Mouse (Mus musculus) midbrain, embryonic 15.5 days (tissue): ENCODE results near the gene Hspa2. TPM values are rescaled to one million over a fixed set of nuclear protein-coding genes. Genes with fewer than 3 reads are reported as not detected.

Source experiments
- ATAC-seq: fragments of 200-750 bp; cut with Nextera tagmentation; replicated peaks from 2 replicates; pipeline ENCODE4 v1.8.0; 2017; ENCODE audit warnings: moderate TSS enrichment
- H3K27ac ChIP-seq: fragments of 300-500 bp; sonication (generic); 2 replicates; pipeline ENCODE4 v1.5.1; 2015; ENCODE audit warnings: mild to moderate bottlenecking, inconsistent platforms
- H3K27me3 ChIP-seq: fragments of 300-500 bp; sonication (generic); replicated peaks from 2 replicates; pipeline ENCODE4 v1.6.1; 2015; ENCODE audit warnings: inconsistent platforms
- H3K36me3 ChIP-seq: fragments of 300-500 bp; sonication (generic); replicated peaks from 2 replicates; pipeline ENCODE4 v1.6.1; 2015; ENCODE audit warnings: inconsistent platforms
- H3K4me1 ChIP-seq: fragments of 300-500 bp; sonication (generic); 2 replicates; pipeline ENCODE4 v1.6.1; 2015; ENCODE audit warnings: inconsistent platforms
- H3K4me2 ChIP-seq: fragments of 300-500 bp; sonication (generic); 2 replicates; pipeline ENCODE4 v1.6.1; 2015; ENCODE audit warnings: inconsistent platforms, mild to moderate bottlenecking, moderate library complexity
- H3K4me3 ChIP-seq: fragments of 300-500 bp; sonication (generic); 2 replicates; pipeline ENCODE4 v1.5.1; 2015; ENCODE audit warnings: mild to moderate bottlenecking, inconsistent platforms
- H3K9ac ChIP-seq: fragments of 300-500 bp; sonication (generic); 2 replicates; pipeline ENCODE4 v1.6.1; 2015; ENCODE audit warnings: mild to moderate bottlenecking, inconsistent platforms
- H3K9me3 ChIP-seq: fragments of 300-500 bp; sonication (generic); 2 replicates; pipeline ENCODE4 v1.6.1; 2016; ENCODE audit warnings: inconsistent platforms
- WGBS: fragments of 180-500 bp; shearing (Covaris S2); methylation state at CpG from one replicate; pipeline ENCODE4 v1.1.7; 2015; ENCODE audit warnings: mixed read lengths; 5-methylcytosine and 5-hydroxymethylcytosine counted together
- polyA plus RNA-seq: library from polyadenylated mRNA; unstranded; fragments of >200 nt; fragmentation: Nextera tagmentation; extraction: Ambion mirVana; gene quantifications from 2 replicates; pipeline ENCODE4 v1.2.1, GENCODE M21; 2015

Hspa2 gene
- polyA plus RNA-seq, 1 experiment from 2014 or later = 5.5 TPM

- Histone ChIP-seq H3K4me1 (no peaks in the 10 kb centered on the region), H3K4me2 (no peak overlapping the region), H3K9me3 (no peaks in the 10 kb centered on the region), H3K36me3 (no peaks in the 10 kb centered on the region), H3K27ac (no peak overlapping the region), H3K9ac (no peak overlapping the region), H3K4me3 (no peak overlapping the region), H3K27me3 (no peaks in the 10 kb centered on the region)
- WGBS = 86% methylated on average over 6 of the region's 6 CpGs
- no peak for ATAC-seq
Measured at GRCm38 (mm10) chr12:76448127-76448526, 44.2 kb downstream of the Hspa2 start.

- H3K4me3 ChIP-seq = no peak overlapping the region
- H3K27ac ChIP-seq = no peak overlapping the region
- no peaks in the 10 kb centered on the region for H3K9me3 ChIP-seq
- H3K9ac ChIP-seq = no peak overlapping the region
- no peak overlapping the region for H3K4me2 ChIP-seq
- no peaks in the 10 kb centered on the region for H3K27me3 ChIP-seq
- H3K4me1 ChIP-seq = no peaks in the 10 kb centered on the region
- no peaks in the 10 kb centered on the region for H3K36me3 ChIP-seq
- 77% methylated on average over 2 of the region's 2 CpGs for WGBS
- ATAC-seq = no peak
Measured at GRCm38 (mm10) chr12:76452203-76452602, 48.2 kb downstream of the Hspa2 start.

Other genes starting within 250 kb of the Hspa2 start
- gene Esr2, start 226.9 kb upstream of the Hspa2 start, polyA plus RNA-seq = 0.29 and 0.39 TPM in 2 replicates
- gene Tex21, start 157.4 kb upstream of the Hspa2 start, polyA plus RNA-seq = not detected in 2 replicates
- 30.7 and 31.2 TPM in 2 replicates for gene Mthfd1, start 148.9 kb upstream of the Hspa2 start, polyA plus RNA-seq
- 9.8 and 10.3 TPM in 2 replicates for gene Akap5, start 79.3 kb upstream of the Hspa2 start, polyA plus RNA-seq
- 14.6 and 15.1 TPM in 2 replicates for gene Zbtb25, start 34.6 kb upstream of the Hspa2 start, polyA plus RNA-seq
- 3.4 and 3.5 TPM in 2 replicates for gene Zbtb1, start 33.9 kb upstream of the Hspa2 start, polyA plus RNA-seq
- 0.73 and 1.0 TPM in 2 replicates for gene Ppp1r36, start 13.4 kb downstream of the Hspa2 start, polyA plus RNA-seq
- 1.3 and 1.4 TPM in 2 replicates for gene Plekhg3, start 126.7 kb downstream of the Hspa2 start, polyA plus RNA-seq